ENCODE assay signal across 13 mouse cellular contexts in genomic region chr3:79252921-79253394, GRCm38 (mm10). TPM values are rescaled to one million over a fixed set of nuclear protein-coding genes. Genes with fewer than 3 reads are reported as not detected.
DNase-seq lines count a peak whose midpoint lies in the region; ATAC-seq and TF ChIP-seq lines count a peak whose summit lies in the region.
"Had no signal": no experiment of that assay in that cellular context is flagged by ENCODE, and none has a peak within 500 bp of the region (broad histone marks: within the 10 kb centered on the region; RNA-seq: fewer than 3 reads in every experiment).

No protein-coding gene starts in this region.

- H3K4me2 ChIP-seq in heart, postnatal 0 days (ENCODE audit: low read depth, low read length) = peak overlapping the region; percentile 26
- H3K4me2 ChIP-seq in intestine, postnatal 0 days (replicated peaks; ENCODE audit: low read depth) = no peak overlapping the region
- H3K4me2 ChIP-seq: forebrain, embryonic 15.5 days; hindbrain, embryonic 12.5 days had no signal

- H3K4me1 ChIP-seq in heart, postnatal 0 days (ENCODE audit: control insufficient read depth, insufficient read depth) = peaks cover 19% of the 10 kb centered on the region
- no peaks in the 10 kb centered on the region; the same call in 1 of the 2 replicates for H3K4me1 ChIP-seq in intestine, postnatal 0 days (replicated peaks; ENCODE audit: control insufficient read depth, insufficient read depth, low read length)

- WGBS in heart, postnatal 0 days = 30% methylated on average over 5 of the region's 5 CpGs
- WGBS in macrophage (ENCODE audit: missing documents) = 3% methylated on average over 5 of the region's 5 CpGs
- WGBS in intestine, postnatal 0 days = 56% methylated on average over 5 of the region's 5 CpGs

- no peaks in the 10 kb centered on the region for H3K9me3 ChIP-seq in heart, postnatal 0 days (replicated peaks; ENCODE audit: control insufficient read depth, low read length)
- no peaks in the 10 kb centered on the region for H3K9me3 ChIP-seq in intestine, postnatal 0 days (ENCODE audit: control insufficient read depth)
- H3K9me3 ChIP-seq: forebrain, embryonic 15.5 days had no signal

- H3K27me3 ChIP-seq in heart, postnatal 0 days (ENCODE audit: control insufficient read depth, insufficient read depth, low read length) = no peaks in the 10 kb centered on the region
- H3K27me3 ChIP-seq in intestine, postnatal 0 days (replicated peaks; ENCODE audit: control insufficient read depth, insufficient read depth, low read length) = no peaks in the 10 kb centered on the region
- H3K27me3 ChIP-seq: CH12.LX; forebrain, embryonic 15.5 days; hindbrain, embryonic 12.5 days had no signal

- peak; percentile 53 for ATAC-seq in heart, postnatal 0 days (ENCODE audit: insufficient read depth, low read depth)
- ATAC-seq in intestine, postnatal 0 days = no peak
- ATAC-seq: forebrain, embryonic 15.5 days had no signal

- peak overlapping the region; percentile 9; the same call in 1 of the 2 replicates for H3K4me3 ChIP-seq in heart, postnatal 0 days (ENCODE audit: low read depth, low read length)
- H3K4me3 ChIP-seq in macrophage (ENCODE audit: inconsistent target) = peak overlapping the region; percentile 7; the same call in 1 of the 2 replicates
- H3K4me3 ChIP-seq in intestine, postnatal 0 days (ENCODE audit: low read depth, low read length) = no peak overlapping the region
- H3K4me3 ChIP-seq: forebrain, embryonic 15.5 days; hindbrain, embryonic 12.5 days had no signal

- TF ChIP-seq CTCF in heart, postnatal 0 days (IDR thresholded peaks at IDR 0.05; ENCODE audit: low read depth) = no peak
- TF ChIP-seq CTCF in intestine, postnatal 0 days (IDR thresholded peaks at IDR 0.05; ENCODE audit: low read depth) = no peak

- DNase-seq in heart, adult 9 months (ENCODE audit: low spot score in 2 of 2) = peak; percentile 46 to 80
- DNase-seq in heart, postnatal 14 days = no peak
- peak; percentile 62 for DNase-seq in CD4-positive helper T cell, adult 2 months (ENCODE audit: low read depth, low spot score)
- DNase-seq in heart, postnatal 0 days (ENCODE audit: low spot score) = peak; percentile 23
- DNase-seq in cerebellum, postnatal 36 days = no peak
- no peak for DNase-seq in layer of hippocampus, postnatal 36 days
- DNase-seq: cerebellum, adult 9-10 months; spleen, adult 18-20 months had no signal

- 0 out of 2 replicates have a peak, but pooled peaks have one; percentile 22 for TF ChIP-seq EP300 in heart, postnatal 0 days (IDR thresholded peaks at IDR 0.05; ENCODE audit: low read depth)

- H3K9ac ChIP-seq in heart, postnatal 0 days (replicated peaks; ENCODE audit: low read depth, low read length) = peak overlapping the region; percentile 20; the same call in 1 of the 2 replicates
- H3K9ac ChIP-seq in intestine, postnatal 0 days (ENCODE audit: low read depth, low read length) = no peak overlapping the region
- H3K9ac ChIP-seq: forebrain, embryonic 15.5 days; hindbrain, embryonic 12.5 days had no signal

- H3K27ac ChIP-seq in heart, postnatal 0 days (ENCODE audit: low read depth) = peak overlapping the region; percentile 67
- peak overlapping the region; percentile 27 for H3K27ac ChIP-seq in macrophage
- no peak overlapping the region for H3K27ac ChIP-seq in intestine, postnatal 0 days (ENCODE audit: low read depth, low read length)
- H3K27ac ChIP-seq: forebrain, embryonic 15.5 days; hindbrain, embryonic 12.5 days had no signal

- H3K36me3 ChIP-seq in heart, postnatal 0 days (replicated peaks; ENCODE audit: control insufficient read depth, insufficient read depth, low read length) = no peaks in the 10 kb centered on the region
- H3K36me3 ChIP-seq in macrophage (ENCODE audit: inconsistent target) = no peaks in the 10 kb centered on the region
- H3K36me3 ChIP-seq in intestine, postnatal 0 days (ENCODE audit: control insufficient read depth, insufficient read depth) = 0 out of 2 replicates have a peak, but pooled peaks cover 3% of the 10 kb centered on the region
- H3K36me3 ChIP-seq: forebrain, embryonic 15.5 days; hindbrain, embryonic 12.5 days had no signal

- intact Hi-C loops in heart, postnatal 14 days (cut with DNase I) = loop anchor here (2.0 kb wide), 1 partner anchor 34 kb away; the partner anchor contains the start of gene Rapgef2

- peaks cover 82% of the 10 kb centered on the region for H3K79me2 ChIP-seq in macrophage (ENCODE audit: inconsistent target)

RNA-seq across cellular contexts. Expression of gene Rapgef2, which starts 33.4 kb away (rescaled TPM):
- total RNA-seq in heart, postnatal 14 days (2021) = 10 to 100 TPM; 34.9 to 35.6 TPM
- total RNA-seq in heart, postnatal 0 days (2014; rRNA removed; ENCODE audit: low replicate concordance) = 28.8 and 30.3 TPM in 2 replicates
- 3.3 and 3.5 TPM in 2 replicates for polyA plus RNA-seq in heart, postnatal 0 days (2015; fragmentation: Nextera tagmentation; extraction: Ambion mirVana)
- 1,000 to 10,000 TPM in 1 of 26 experiments, 100 to 1,000 TPM in 22, 10 to 100 TPM in 3; 68.8 to 1,213 (median 421) TPM for total RNA-seq in macrophage (2018; cell fraction: chromatin; rRNA removed)
- 100 to 1,000 TPM in 5 of 26 experiments, 10 to 100 TPM in 21; 17.9 to 189 (median 66.3) TPM for total RNA-seq in macrophage (2018; cell fraction: cytosol; rRNA removed)
- 100 to 1,000 TPM in 22 of 26 experiments, 10 to 100 TPM in 4; 47.9 to 565 (median 303) TPM for total RNA-seq in macrophage (2018; cell fraction: nucleus; rRNA removed)
- polyA plus RNA-seq in macrophage (2018) = 9.0 to 16.6 TPM (median 10.6 TPM) in 3 replicates
- 100 to 1,000 TPM; 155 to 161 TPM for total RNA-seq in layer of hippocampus, postnatal 36 days (2021)
- polyA plus RNA-seq in intestine, postnatal 0 days (2015; fragmentation: Nextera tagmentation; extraction: Ambion mirVana) = 3.2 and 4.1 TPM in 2 replicates

Comparison
In these comparisons a context has a peak if more than half of its experiments do, and no peak if none do; other contexts are left out.
1. DNase-seq: peak in heart, adult 9 months (2 of 2), CD4-positive helper T cell, adult 2 months (single experiment) and heart, postnatal 0 days (single experiment); none in heart, postnatal 14 days (0 of 2), cerebellum, postnatal 36 days (0 of 2) and layer of hippocampus, postnatal 36 days (0 of 2).